ENCODE assay signal across 8 mouse cellular contexts in the genomic region with DNA sequence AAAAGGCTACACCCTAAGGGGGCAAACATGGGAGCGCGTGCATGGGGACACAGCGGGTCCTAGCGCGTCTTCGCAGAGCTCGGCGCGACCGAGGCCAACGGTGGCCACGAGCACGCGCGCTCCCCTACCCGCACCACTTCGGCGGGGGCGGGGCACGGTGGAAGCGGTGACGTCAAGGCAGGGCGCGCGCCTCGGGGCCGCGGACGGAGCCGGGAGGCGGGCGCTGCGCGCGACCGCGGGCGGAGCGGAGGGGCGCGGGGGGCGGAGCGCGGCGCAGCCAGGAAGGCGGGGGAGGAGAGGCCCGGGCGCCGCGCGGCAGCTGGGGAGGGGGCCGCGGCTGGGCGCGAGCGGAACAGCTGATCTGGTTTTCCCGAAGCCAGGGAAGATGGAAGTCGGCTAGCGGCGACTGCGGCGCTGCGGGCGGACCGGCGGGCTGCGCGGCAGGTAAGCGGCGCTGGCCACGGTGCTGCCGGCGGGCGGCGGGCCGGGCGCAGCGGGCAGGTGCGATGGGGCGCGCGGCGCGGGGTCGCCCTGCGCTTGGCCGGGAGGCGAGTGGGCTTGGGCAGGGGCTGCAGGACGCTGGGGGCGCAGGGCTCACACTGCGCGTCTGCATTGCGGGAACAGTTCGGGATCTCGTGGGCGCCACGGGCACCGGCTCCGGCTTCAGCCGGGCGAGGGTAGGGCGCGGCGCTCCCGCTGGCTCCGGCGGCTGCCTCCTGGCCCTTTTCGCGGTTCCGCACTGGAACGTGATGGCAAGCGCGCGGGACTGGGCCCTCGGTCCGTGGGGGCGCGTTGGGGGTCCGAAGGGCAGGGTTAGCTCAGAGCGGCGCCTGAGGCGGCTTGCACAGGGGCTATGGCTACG. TPM values are rescaled to one million over a fixed set of nuclear protein-coding genes. Genes with fewer than 3 reads are reported as not detected.
DNase-seq lines count a peak whose midpoint lies in the region; ATAC-seq and TF ChIP-seq lines count a peak whose summit lies in the region.

Gene Otud7a (plus strand): TSS at position 268 of the 862 bp plus-strand sequence.

- TF ChIP-seq POLR2A in embryonic fibroblast, embryonic 13.5 days (IDR thresholded peaks at IDR 0.05; ENCODE audit: low read depth, low read length): no peak

- H3K4me1 ChIP-seq in ES-E14 (ENCODE audit: control insufficient read depth in 2 of 2, insufficient read depth in 2 of 2, low read length in 2 of 2, poor library complexity in 1 of 2): no peaks in the 10 kb centered on the region
- no peaks in the 10 kb centered on the region for H3K4me1 ChIP-seq in embryonic fibroblast, embryonic 13.5 days (ENCODE audit: control insufficient read depth, insufficient read depth, low read length)
- no peaks in the 10 kb centered on the region; the same call in 1 of the 2 replicates for H3K4me1 ChIP-seq in heart, embryonic 16.5 days (ENCODE audit: control insufficient read depth, insufficient read depth, low read length)
- no peaks in the 10 kb centered on the region for H3K4me1 ChIP-seq in liver, embryonic 14.5 days (replicated peaks; ENCODE audit: control insufficient read depth in 2 of 2, insufficient read depth in 2 of 2, low read length in 1 of 2)

- in situ Hi-C loops in ES-E14 (cut with MboI; ENCODE audit: low sequenced_read_pairs in 2 of 2, unreplicated experiment in 2 of 2): no loop called here

- no peak for TF ChIP-seq CTCF in embryonic fibroblast, embryonic 13.5 days (IDR thresholded peaks at IDR 0.05; ENCODE audit: borderline replicate concordance, insufficient read depth, low read length)
- no peak for TF ChIP-seq CTCF in liver, embryonic 14.5 days (IDR thresholded peaks at IDR 0.05; ENCODE audit: low read depth)

- H3K27ac ChIP-seq in ES-E14 (ENCODE audit: insufficient read depth, low read depth, low read length, poor library complexity, severe bottlenecking): no peak within 1 kb of the TSS
- no peak within 1 kb of the TSS for H3K27ac ChIP-seq in embryonic fibroblast, embryonic 13.5 days (ENCODE audit: insufficient read depth, low read length)
- no peak within 1 kb of the TSS for H3K27ac ChIP-seq in heart, embryonic 16.5 days (ENCODE audit: low read length)
- H3K27ac ChIP-seq in liver, embryonic 14.5 days: no peak within 1 kb of the TSS

- no peaks in the 10 kb centered on the region for H3K36me3 ChIP-seq in ES-E14 (ENCODE audit: control insufficient read depth, insufficient read depth, low read length, poor library complexity, severe bottlenecking)
- no peaks in the 10 kb centered on the region for H3K36me3 ChIP-seq in heart, embryonic 16.5 days (ENCODE audit: control insufficient read depth, insufficient read depth)
- H3K36me3 ChIP-seq in liver, embryonic 14.5 days (replicated peaks; ENCODE audit: control insufficient read depth, insufficient read depth, low read depth): no peaks in the 10 kb centered on the region

- DNase-seq in ES-E14 (ENCODE audit: low read depth, low spot score) (peak; percentile 57), MN1 (ENCODE audit: low spot score) (no peak)
- DNase-seq in brain, adult 2 months (ENCODE audit: low read depth, low spot score): peak; percentile 93
- DNase-seq in kidney, postnatal 4 days: peak; percentile 77 to 81
- DNase-seq in liver, embryonic 14.5 days (ENCODE audit: low read depth in 3 of 3, low spot score in 3 of 3): no peak
- peak; percentile 84 for DNase-seq in retina, embryonic 14.5 days (ENCODE audit: low spot score)

- peak within 1 kb of the TSS; percentile 48 for H3K9ac ChIP-seq in ES-E14 (ENCODE audit: insufficient read depth, low read depth, low read length, poor library complexity, severe bottlenecking)
- peak within 1 kb of the TSS; percentile 50 for H3K9ac ChIP-seq in heart, embryonic 16.5 days (ENCODE audit: low read length)
- H3K9ac ChIP-seq in liver, embryonic 14.5 days (replicated peaks): no peak within 1 kb of the TSS

- H3K27me3 ChIP-seq in heart, embryonic 16.5 days (ENCODE audit: control insufficient read depth, insufficient read depth, low read length): peaks cover 34% of the 10 kb centered on the region
- H3K27me3 ChIP-seq in liver, embryonic 14.5 days (ENCODE audit: control insufficient read depth, insufficient read depth, low read length): peaks cover 15% of the 10 kb centered on the region

- H3K4me3 ChIP-seq in ES-E14 (ENCODE audit: insufficient read depth in 1 of 2, low read depth in 1 of 2, low read length in 2 of 2, poor library complexity in 1 of 2, severe bottlenecking in 1 of 2): peak within 1 kb of the TSS; percentile 75 to 86
- H3K4me3 ChIP-seq in embryonic fibroblast, embryonic 13.5 days (ENCODE audit: insufficient read depth, low read length): peak within 1 kb of the TSS; percentile 34
- H3K4me3 ChIP-seq in heart, embryonic 16.5 days (ENCODE audit: low read length): peak within 1 kb of the TSS; percentile 64
- H3K4me3 ChIP-seq in liver, embryonic 14.5 days (ENCODE audit: insufficient read depth in 1 of 2, low read depth in 2 of 2, low read length in 2 of 2): peak within 1 kb of the TSS; percentile 30 to 47

- no peaks in the 10 kb centered on the region for H3K9me3 ChIP-seq in ES-E14 (ENCODE audit: control insufficient read depth, insufficient read depth, low read depth, low read length)
- no peaks in the 10 kb centered on the region for H3K9me3 ChIP-seq in heart, embryonic 16.5 days (replicated peaks; ENCODE audit: control insufficient read depth, low read length)
- no peaks in the 10 kb centered on the region for H3K9me3 ChIP-seq in liver, embryonic 14.5 days (ENCODE audit: control insufficient read depth, low read length)

- ATAC-seq in heart, embryonic 16.5 days (replicated peaks; ENCODE audit: extremely low read depth, insufficient read depth, low FRiP score): peak; percentile 75
- no peak for ATAC-seq in liver, embryonic 14.5 days (ENCODE audit: insufficient read depth)

- H3K4me2 ChIP-seq in heart, embryonic 16.5 days (ENCODE audit: low read depth, low read length): peak within 1 kb of the TSS; percentile 96
- H3K4me2 ChIP-seq in liver, embryonic 14.5 days (ENCODE audit: low read depth): peak within 1 kb of the TSS; percentile 55

- TF ChIP-seq EP300 in liver, embryonic 14.5 days (IDR thresholded peaks at IDR 0.05; ENCODE audit: low read depth): no peak

- under 1% methylated on average over 80 of the region's 123 CpGs for WGBS in heart, embryonic 16.5 days
- WGBS in liver, embryonic 14.5 days (ENCODE audit: insufficient replicate concordance): 1% methylated on average over 95 of the region's 123 CpGs

TF ChIP-seq in ES-E14, 5 proteins besides CTCF, POLR2A, EP300 and RAD21:
- TF ChIP-seq HCFC1 (IDR thresholded peaks at IDR 0.05; ENCODE audit: borderline replicate concordance, insufficient read depth, low read length) (peak; percentile 30; the same call in 1 of the 2 replicates), MAFK (IDR thresholded peaks at IDR 0.05; ENCODE audit: insufficient read depth, low read depth, low read length) (no peak)
TF ChIP-seq in ES-E14: peak in this region for 1.

RNA-seq across cellular contexts. Expression of gene Otud7a, which starts in this region (rescaled TPM):
- total RNA-seq in ES-E14 (2012; rRNA removed): 0.85 and 0.98 TPM in 2 replicates
- polyA plus RNA-seq in embryonic fibroblast, embryonic 13.5 days (2011; ENCODE audit: insufficient read length, low read depth, missing spikeins): 0.25 and 0.84 TPM in 2 replicates
- polyA plus RNA-seq in heart, embryonic 16.5 days (2015; fragmentation: Nextera tagmentation; extraction: Ambion mirVana): 0.15 and 0.16 TPM in 2 replicates
- 0.01 TPM in 2 replicates for polyA plus RNA-seq in liver, embryonic 14.5 days (2012; rRNA removed)
- polyA plus RNA-seq in liver, embryonic 14.5 days (2014; fragmentation: Nextera tagmentation; extraction: Ambion mirVana): 0.08 TPM in 1 of 2 replicates, not detected in the other

Comparison
In these comparisons a context has a peak if more than half of its experiments do, and no peak if none do; other contexts are left out.
1. Peak in DNase-seq, H3K4me3 ChIP-seq and H3K9ac ChIP-seq in ES-E14; RNA of the gene not detected or under 1 TPM.
2. Peak in ATAC-seq, H3K4me3 ChIP-seq, H3K9ac ChIP-seq and H3K4me2 ChIP-seq in heart, embryonic 16.5 days; RNA of the gene not detected or under 1 TPM.
3. DNase-seq: peak in brain, adult 2 months (single experiment), kidney, postnatal 4 days (2 of 2) and retina, embryonic 14.5 days (single experiment); none in liver, embryonic 14.5 days (0 of 3) and MN1 (single experiment).
4. Peak in every context shown above with its lines, with median percentiles within 50 percentile points of each other: H3K4me3 ChIP-seq.